Mouse (Mus musculus): Measurements from ENCODE around the gene Slc7a15. TPM values are rescaled to one million over a fixed set of nuclear protein-coding genes. Genes with fewer than 3 reads are reported as not detected.

The Slc7a15 gene
- polyA plus RNA-seq (2014; fragmentation: Illumina TruSeq; extraction: RNeasy Lipid Tissue Mini Kit (QIAGEN cat#74804)) = not detected

GRCm38 (mm10) chr12:8598966-8599365 lies at the start of gene Slc7a15:
TSS of gene Slc7a15 (minus strand) at chr12:8599066.

DNA sequence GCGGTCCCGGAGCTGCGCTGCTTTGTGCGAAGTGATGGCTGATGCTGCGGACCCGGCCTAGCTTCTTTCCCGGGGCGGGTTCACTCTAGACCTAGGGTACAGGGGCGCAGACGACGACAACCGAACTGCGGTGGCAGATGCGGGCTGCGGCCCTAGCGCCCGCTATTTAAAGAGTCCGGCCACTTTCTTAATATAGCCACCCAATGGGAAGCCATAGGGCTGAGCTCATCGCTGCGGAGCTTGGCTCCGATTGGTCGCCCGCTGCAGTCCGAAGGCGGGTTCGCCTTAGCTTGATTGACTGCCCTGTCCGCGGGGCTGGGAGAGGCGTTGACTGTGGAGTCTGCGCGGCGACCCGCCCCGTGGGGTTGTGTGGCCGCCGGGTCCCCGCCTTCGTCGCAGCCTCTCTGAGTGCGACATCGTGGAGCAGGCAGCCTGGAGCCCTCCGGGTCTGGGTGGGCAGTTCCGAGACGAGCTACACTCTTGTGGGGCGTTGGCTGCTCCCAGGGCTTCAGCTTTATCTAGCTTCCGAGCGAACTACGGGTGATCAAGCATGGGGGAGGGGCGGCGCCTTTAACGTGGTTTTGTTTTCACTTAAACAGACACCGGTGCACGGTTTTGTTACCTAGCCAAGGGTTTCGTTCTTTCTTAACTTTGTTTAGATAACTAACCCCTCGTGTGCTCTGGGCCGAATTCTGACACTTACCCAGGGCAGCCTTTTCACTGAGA lies 98.8 kb downstream of the Slc7a15 start, which contains the start of gene Rhob:
Gene Rhob, minus strand, starts transcription at position 139 of the 726 bp plus-strand sequence.

Other genes with a start within 250 kb of the Slc7a15 start
- 92.5 TPM for gene Rhob, start 99.1 kb downstream of the Slc7a15 start, polyA plus RNA-seq (2014; fragmentation: Illumina TruSeq; extraction: RNeasy Lipid Tissue Mini Kit (QIAGEN cat#74804))
- 324 TPM for gene Pum2, start 75.1 kb upstream of the Slc7a15 start, polyA plus RNA-seq (2014; fragmentation: Illumina TruSeq; extraction: RNeasy Lipid Tissue Mini Kit (QIAGEN cat#74804))
- gene Sdc1, start 172.3 kb upstream of the Slc7a15 start, polyA plus RNA-seq (2014; fragmentation: Illumina TruSeq; extraction: RNeasy Lipid Tissue Mini Kit (QIAGEN cat#74804)) = 20.3 TPM

All from ovary, adult 10 weeks (tissue).